Mouse (Mus musculus) layer of hippocampus, adult 2 months (tissue): ENCODE measurements around the gene Tshb. TPM values are rescaled to one million over a fixed set of nuclear protein-coding genes. Genes with fewer than 3 reads are reported as not detected.
A peak's percentile ranks its signal among the peaks of the same experiment; 100 is the strongest.

Source experiments
- DNase-seq, 2 experiments: peaks; one replicate each; pipeline ENCODE4 v3.0.0; 2022; ENCODE audit warnings: low spot score in 2 of 2
- H3K27ac ChIP-seq: fragments of 200-600 bp; 2 replicates; pipeline ENCODE4 v1.8.1; 2022
- H3K4me3 ChIP-seq: fragments of 200-600 bp; 2 replicates; pipeline ENCODE4 v1.8.1; 2022; ENCODE audit warnings: mild to moderate bottlenecking
- CTCF ChIP-seq: fragments of 200-600 bp; conservative IDR thresholded peaks from 2 replicates; pipeline ENCODE4 v1.8.1; 2022; ENCODE audit warnings: antibody characterized with exemption, mild to moderate bottlenecking, moderate library complexity
- long read RNA-seq, 2 experiments: library from polyadenylated mRNA; stranded (forward); transcript quantifications; one replicate each; pipeline ENCODE4 v2.0.0; 2021; ENCODE audit warnings: borderline mapping rate in 2 of 2
- total RNA-seq, 2 experiments: library from RNA; stranded (reverse); gene quantifications; 2 replicates each; pipeline ENCODE4 v1.2.3; 2021

Tshb gene
- not detected for total RNA-seq
- long read RNA-seq, experiment 1 = 0 reads
- long read RNA-seq, experiment 2 = 0 reads

- no peak for TF ChIP-seq CTCF
- Histone ChIP-seq H3K4me3 (no peak within 1 kb of the TSS), H3K27ac (no peak within 1 kb of the TSS)
- no peak for DNase-seq
Measured at GRCm38 (mm10) chr3:102782618-102783017, at the start of gene Tshb. Tshb (minus strand) TSS chr3:102782718.

- peak; percentile 88 for TF ChIP-seq CTCF
- Histone ChIP-seq H3K4me3 (no peak overlapping the region), H3K27ac (no peak overlapping the region)
- DNase-seq = peak; percentile 67 to 88
Measured at GRCm38 (mm10) chr3:102803937-102804336, 21.4 kb upstream of the Tshb start.

GRCm38 (mm10) chr3:102787369-102787768 lies 4.9 kb upstream of the Tshb start:
- TF ChIP-seq CTCF = peak; percentile 54
- DNase-seq = no peak
- no peak overlapping the region for H3K27ac ChIP-seq
- H3K4me3 ChIP-seq = no peak overlapping the region

GRCm38 (mm10) chr3:102773018-102773417 lies 9.5 kb downstream of the Tshb start:
- Histone ChIP-seq H3K4me3 (no peak overlapping the region), H3K27ac (no peak overlapping the region)
- no peak for TF ChIP-seq CTCF
- DNase-seq = no peak

GRCm38 (mm10) chr3:102764850-102765249 lies 17.7 kb downstream of the Tshb start:
- Histone ChIP-seq H3K4me3 (no peak overlapping the region), H3K27ac (no peak overlapping the region)
- no peak for TF ChIP-seq CTCF
- no peak for DNase-seq

- Histone ChIP-seq H3K27ac (peak overlapping the region; percentile 80), H3K4me3 (no peak overlapping the region)
- TF ChIP-seq CTCF = 0 out of 2 replicates have a peak, but pooled peaks have one; percentile 7
- DNase-seq = peak; percentile 28 to 67
Measured at GRCm38 (mm10) chr3:102763713-102764400, 18.7 kb downstream of the Tshb start.

- H3K4me3 ChIP-seq = no peak overlapping the region
- DNase-seq = peak in 1 of 2 experiments; percentile 22
- no peak for TF ChIP-seq CTCF
- H3K27ac ChIP-seq = peak overlapping the region; percentile 80
Measured at GRCm38 (mm10) chr3:102762388-102762787, 20.1 kb downstream of the Tshb start.

- H3K4me3 ChIP-seq = no peak overlapping the region
- peak overlapping the region; percentile 46; the same call in 1 of the 2 replicates for H3K27ac ChIP-seq
- DNase-seq = no peak
- TF ChIP-seq CTCF = no peak
Measured at GRCm38 (mm10) chr3:102760236-102760635, 22.3 kb downstream of the Tshb start.

GRCm38 (mm10) chr3:102757019-102757418 lies 25.5 kb downstream of the Tshb start:
- no peak for TF ChIP-seq CTCF
- H3K27ac ChIP-seq = peak overlapping the region; percentile 61
- no peak for DNase-seq
- H3K4me3 ChIP-seq = no peak overlapping the region

- no peak for TF ChIP-seq CTCF
- DNase-seq = no peak
- H3K4me3 ChIP-seq = no peak overlapping the region
- peak overlapping the region; percentile 32; the same call in 1 of the 2 replicates for H3K27ac ChIP-seq
Measured at GRCm38 (mm10) chr3:102755801-102756200, 26.7 kb downstream of the Tshb start.

- Histone ChIP-seq H3K4me3 (no peak overlapping the region), H3K27ac (no peak overlapping the region)
- DNase-seq = no peak
- peak; percentile 36 for TF ChIP-seq CTCF
Measured at GRCm38 (mm10) chr3:102752457-102752856, 30.1 kb downstream of the Tshb start.

- Histone ChIP-seq H3K4me3 (no peak overlapping the region), H3K27ac (no peak overlapping the region)
- no peak for TF ChIP-seq CTCF
- DNase-seq = no peak
Measured at GRCm38 (mm10) chr3:102752053-102752452, 30.5 kb downstream of the Tshb start.

GRCm38 (mm10) chr3:102751536-102751935 lies 31.0 kb downstream of the Tshb start:
- no peak overlapping the region for H3K27ac ChIP-seq
- TF ChIP-seq CTCF = no peak
- DNase-seq = no peak
- no peak overlapping the region for H3K4me3 ChIP-seq

- H3K4me3 ChIP-seq = no peak overlapping the region
- no peak for DNase-seq
- no peak overlapping the region for H3K27ac ChIP-seq
- no peak for TF ChIP-seq CTCF
Measured at GRCm38 (mm10) chr3:102751136-102751535, 31.4 kb downstream of the Tshb start.

GRCm38 (mm10) chr3:102748686-102749085 lies 33.8 kb downstream of the Tshb start:
- H3K4me3 ChIP-seq = no peak overlapping the region
- no peak overlapping the region for H3K27ac ChIP-seq
- no peak for TF ChIP-seq CTCF

More at GRCm38 (mm10) chr3:102748686-102749085, 33.8 kb downstream of the Tshb start:
- no peak for DNase-seq
